Mouse (Mus musculus) kidney, embryonic 14.5 days (tissue): ENCODE data around the gene Pepd. TPM values are rescaled to one million over a fixed set of nuclear protein-coding genes. Genes with fewer than 3 reads are reported as not detected.

ENCODE experiments used
- ATAC-seq: fragments of 200-750 bp; cut with Nextera tagmentation; 2 replicates; pipeline ENCODE4 v1.8.0; 2017; ENCODE audit warnings: moderate number of reproducible peaks, mild to moderate bottlenecking, moderate TSS enrichment, moderate library complexity; ENCODE audit not compliant: low FRiP score, low TSS enrichment
- H3K27ac ChIP-seq: fragments of 300-500 bp; sonication (generic); 2 replicates; pipeline ENCODE4 v1.5.1; 2014; ENCODE audit warnings: low read depth, mild to moderate bottlenecking, low read length, moderate library complexity, mixed read lengths
- H3K27me3 ChIP-seq: fragments of 300-500 bp; sonication (generic); 2 replicates; pipeline ENCODE4 v1.6.1; 2014; ENCODE audit warnings: mild to moderate bottlenecking, low read length; ENCODE audit not compliant: control insufficient read depth, insufficient read depth
- H3K36me3 ChIP-seq: fragments of 300-500 bp; sonication (generic); 2 replicates; pipeline ENCODE4 v1.6.1; 2014; ENCODE audit warnings: low read length, mixed read lengths; ENCODE audit not compliant: control insufficient read depth, insufficient read depth
- H3K4me1 ChIP-seq: fragments of 300-500 bp; sonication (generic); 2 replicates; pipeline ENCODE4 v1.6.1; 2014; ENCODE audit warnings: low read length, mixed read lengths; ENCODE audit not compliant: control insufficient read depth, insufficient read depth
- H3K4me2 ChIP-seq: fragments of 300-500 bp; sonication (generic); replicated peaks from 2 replicates; pipeline ENCODE4 v1.6.1; 2014; ENCODE audit warnings: low read depth, mild to moderate bottlenecking, low read length
- H3K4me3 ChIP-seq: fragments of 300-500 bp; sonication (generic); 2 replicates; pipeline ENCODE4 v1.5.1; 2014; ENCODE audit warnings: mild to moderate bottlenecking, low read length
- H3K9ac ChIP-seq: fragments of 300-500 bp; sonication (generic); 2 replicates; pipeline ENCODE4 v1.6.1; 2014; ENCODE audit warnings: low read depth, mild to moderate bottlenecking, low read length, moderate library complexity
- H3K9me3 ChIP-seq: fragments of 300-500 bp; sonication (generic); 2 replicates; pipeline ENCODE4 v1.6.1; 2016; ENCODE audit warnings: low read length; ENCODE audit not compliant: control insufficient read depth
- WGBS: fragments of 180-500 bp; shearing (Covaris S2); extraction: QIAGEN DNeasy Blood & Tissue Kit; methylation state at CpG from one replicate; pipeline ENCODE4 v1.1.7; 2014; 5-methylcytosine and 5-hydroxymethylcytosine counted together
- polyA plus RNA-seq: library from polyadenylated mRNA; unstranded; fragments of >200 nt; fragmentation: Nextera tagmentation; extraction: Ambion mirVana; gene quantifications from 2 replicates; pipeline ENCODE4 v1.2.1, GENCODE M21; 2014

Gene Pepd
- polyA plus RNA-seq, 1 experiment from 2014 or later = 122 TPM

- no peak overlapping the region for H3K4me3 ChIP-seq
- ATAC-seq = peak; percentile 76
- H3K4me2 ChIP-seq = no peak overlapping the region
- no peak overlapping the region for H3K9ac ChIP-seq
- H3K36me3 ChIP-seq = peaks cover 23% of the 10 kb centered on the region; the same call in 1 of the 2 replicates
- H3K4me1 ChIP-seq = peaks cover 20% of the 10 kb centered on the region
- 24% methylated on average over 14 of the region's 14 CpGs for WGBS
- no peaks in the 10 kb centered on the region for H3K27me3 ChIP-seq
- peaks cover 7% of the 10 kb centered on the region; the same call in 1 of the 2 replicates for H3K9me3 ChIP-seq
- peak overlapping the region; percentile 78 for H3K27ac ChIP-seq
These were observed 27.2 kb downstream of the Pepd start for GRCm38 (mm10) chr7:34939262-34939951.

DNA sequence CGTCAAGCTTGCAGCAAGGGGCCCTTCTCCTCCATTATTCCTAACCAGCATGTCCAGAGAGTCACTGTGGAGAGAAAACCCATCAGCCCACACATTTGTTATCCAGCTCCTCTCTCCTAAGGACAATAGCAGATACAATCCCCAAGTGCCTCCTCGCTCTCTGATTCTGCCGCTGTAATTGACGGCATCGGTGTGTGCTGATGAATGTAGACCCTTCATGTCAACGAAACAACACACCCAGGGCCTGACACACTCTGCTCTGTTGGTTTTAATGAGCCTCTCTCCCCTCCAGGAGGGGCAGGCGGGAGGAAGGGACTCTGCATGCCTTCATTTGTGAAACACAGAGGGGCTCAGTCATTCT lies 27.8 kb downstream of the Pepd start:
- ATAC-seq = peak; percentile 30; the same call in 1 of the 2 replicates
- Histone ChIP-seq H3K9ac (no peak overlapping the region), H3K4me2 (no peak overlapping the region), H3K4me3 (no peak overlapping the region), H3K9me3 (peaks cover 7% of the 10 kb centered on the region; the same call in 1 of the 2 replicates), H3K27ac (peak overlapping the region; percentile 78), H3K36me3 (peaks cover 20% of the 10 kb centered on the region; the same call in 1 of the 2 replicates), H3K4me1 (peaks cover 20% of the 10 kb centered on the region), H3K27me3 (no peaks in the 10 kb centered on the region)
- 22% methylated on average over 7 of the region's 7 CpGs for WGBS

GRCm38 (mm10) chr7:34943581-34944123 lies 31.5 kb downstream of the Pepd start:
- Histone ChIP-seq H3K4me3 (no peak overlapping the region), H3K36me3 (peaks cover 14% of the 10 kb centered on the region), H3K9me3 (no peaks in the 10 kb centered on the region), H3K27ac (no peak overlapping the region), H3K9ac (no peak overlapping the region), H3K4me2 (no peak overlapping the region), H3K4me1 (peaks cover 18% of the 10 kb centered on the region), H3K27me3 (no peaks in the 10 kb centered on the region)
- ATAC-seq = no peak
- WGBS = 68% methylated on average over 4 of the region's 4 CpGs

DNA sequence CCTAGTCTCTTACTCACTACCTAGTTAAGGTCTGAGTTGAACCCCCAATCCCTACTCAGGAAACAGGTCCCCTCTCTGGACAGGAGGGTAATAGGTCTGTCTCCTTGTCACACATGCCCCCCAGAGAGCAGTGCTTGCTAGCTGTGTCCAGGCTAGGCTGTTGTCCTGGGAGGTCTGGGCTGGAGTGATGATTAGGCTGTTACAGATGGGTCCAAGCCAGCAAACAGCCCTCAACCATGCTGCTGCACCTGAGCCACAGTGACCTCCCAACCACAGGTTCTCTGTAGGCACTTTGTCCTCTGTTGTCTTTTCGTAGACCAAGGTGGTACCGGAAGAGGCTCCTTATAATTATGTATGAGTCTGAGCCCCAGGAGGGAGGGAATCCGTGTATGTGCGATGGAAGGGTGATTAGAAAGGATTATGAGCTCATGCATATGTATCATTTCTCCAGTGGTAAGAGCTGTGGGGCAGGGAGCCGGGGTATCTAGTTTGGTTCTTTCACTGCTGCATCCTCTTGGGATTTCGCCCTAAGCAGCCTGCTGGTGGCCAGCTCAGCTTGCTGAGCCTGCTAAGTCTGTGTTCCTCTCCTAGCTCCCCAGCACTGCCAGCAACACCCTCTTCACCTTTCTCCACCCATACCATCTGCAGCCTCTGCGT lies 34.2 kb downstream of the Pepd start:
- H3K4me3 ChIP-seq = no peak overlapping the region
- WGBS = 92% methylated on average over 7 of the region's 7 CpGs
- no peaks in the 10 kb centered on the region for H3K27me3 ChIP-seq
- no peak for ATAC-seq
- peaks cover 14% of the 10 kb centered on the region for H3K36me3 ChIP-seq
- H3K9me3 ChIP-seq = no peaks in the 10 kb centered on the region
- no peak overlapping the region for H3K9ac ChIP-seq
- H3K4me1 ChIP-seq = no peaks in the 10 kb centered on the region
- H3K27ac ChIP-seq = no peak overlapping the region
- H3K4me2 ChIP-seq = no peak overlapping the region

DNA sequence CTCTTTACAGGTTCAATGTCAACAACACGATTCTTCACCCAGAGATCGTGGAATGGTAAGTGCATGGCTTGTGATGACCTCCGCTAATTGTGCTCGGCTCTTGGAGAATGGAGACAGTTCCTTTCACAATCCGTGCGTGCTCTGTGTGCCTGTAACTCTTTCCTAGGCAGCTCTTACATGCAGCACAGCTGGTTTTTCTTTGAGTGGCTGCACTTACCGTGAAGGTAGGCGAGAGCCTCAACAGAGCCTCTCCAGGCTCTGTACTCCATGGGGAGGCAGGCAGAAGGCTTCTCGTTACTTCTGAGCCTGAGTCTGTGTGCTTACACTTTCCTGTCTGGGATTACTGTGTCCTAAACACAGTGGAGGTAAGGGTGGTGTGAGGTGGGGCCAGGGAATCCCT lies 42.4 kb downstream of the Pepd start:
- Histone ChIP-seq H3K27me3 (no peaks in the 10 kb centered on the region), H3K4me2 (no peak overlapping the region), H3K9me3 (no peaks in the 10 kb centered on the region), H3K9ac (no peak overlapping the region), H3K4me3 (no peak overlapping the region), H3K4me1 (no peaks in the 10 kb centered on the region), H3K27ac (no peak overlapping the region), H3K36me3 (peaks cover 5% of the 10 kb centered on the region; the same call in 1 of the 2 replicates)
- WGBS = 90% methylated on average over 9 of the region's 9 CpGs
- no peak for ATAC-seq

GRCm38 (mm10) chr7:34955295-34955694 lies 43.1 kb downstream of the Pepd start:
- H3K4me2 ChIP-seq = no peak overlapping the region
- no peak overlapping the region for H3K4me3 ChIP-seq
- no peak overlapping the region for H3K27ac ChIP-seq
- no peak overlapping the region for H3K9ac ChIP-seq
- no peak for ATAC-seq
- H3K27me3 ChIP-seq = no peaks in the 10 kb centered on the region
- H3K36me3 ChIP-seq = peaks cover 5% of the 10 kb centered on the region; the same call in 1 of the 2 replicates
- no peaks in the 10 kb centered on the region for H3K4me1 ChIP-seq
- no peaks in the 10 kb centered on the region for H3K9me3 ChIP-seq
- WGBS = 98% methylated on average over 3 of the region's 3 CpGs

GRCm38 (mm10) chr7:34957138-34957537 lies 45.0 kb downstream of the Pepd start:
- no peaks in the 10 kb centered on the region for H3K4me1 ChIP-seq
- H3K4me2 ChIP-seq = no peak overlapping the region
- no peak overlapping the region for H3K27ac ChIP-seq
- no peak overlapping the region for H3K4me3 ChIP-seq
- no peaks in the 10 kb centered on the region for H3K27me3 ChIP-seq
- H3K36me3 ChIP-seq = peaks cover 5% of the 10 kb centered on the region; the same call in 1 of the 2 replicates
- ATAC-seq = no peak
- 67% methylated on average over 8 of the region's 8 CpGs for WGBS
- H3K9me3 ChIP-seq = no peaks in the 10 kb centered on the region
- no peak overlapping the region for H3K9ac ChIP-seq

DNA sequence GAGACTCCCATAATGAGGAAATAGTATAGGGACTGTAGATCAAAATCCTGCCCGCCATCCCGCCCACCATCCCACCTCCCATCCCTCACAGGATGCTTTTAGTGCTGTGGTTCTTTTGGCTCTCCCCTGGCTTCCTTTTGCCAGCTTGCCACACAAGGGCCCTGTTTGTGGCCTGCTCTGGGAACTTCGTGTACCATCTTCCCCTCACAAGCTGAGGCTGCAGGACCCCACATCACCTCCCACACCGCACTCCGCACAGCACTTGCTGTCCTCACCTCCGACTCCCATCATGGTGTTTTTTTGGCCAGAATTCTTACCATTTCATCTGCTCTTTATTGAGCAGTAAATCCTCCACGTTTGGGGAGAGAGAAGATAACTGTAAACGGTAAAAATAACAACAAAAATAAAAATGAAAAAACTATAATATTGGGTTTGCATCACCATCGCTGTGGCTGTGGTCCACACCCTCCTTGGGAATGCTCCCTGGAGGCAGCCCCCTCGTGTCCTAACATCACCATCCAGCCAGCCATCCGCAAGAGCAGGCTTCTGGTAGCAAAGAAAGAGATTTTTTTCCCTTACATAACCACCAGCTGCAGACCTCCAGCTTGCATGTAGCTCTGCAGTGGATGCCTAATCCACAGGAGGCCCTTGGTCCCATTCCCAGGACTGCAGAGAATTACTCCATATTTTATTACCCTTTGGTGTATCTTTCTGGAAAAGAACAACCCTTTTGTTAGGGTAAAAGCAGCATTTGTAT lies 51.9 kb downstream of the Pepd start:
- WGBS = 82% methylated on average over 11 of the region's 11 CpGs

More for the DNA sequence above, 51.9 kb downstream of the Pepd start:
- no peaks in the 10 kb centered on the region for H3K27me3 ChIP-seq
- H3K4me3 ChIP-seq = no peak overlapping the region
- H3K9me3 ChIP-seq = no peaks in the 10 kb centered on the region
- H3K36me3 ChIP-seq = no peaks in the 10 kb centered on the region
- H3K27ac ChIP-seq = no peak overlapping the region
- H3K4me1 ChIP-seq = no peaks in the 10 kb centered on the region
- no peak overlapping the region for H3K4me2 ChIP-seq
- no peak overlapping the region for H3K9ac ChIP-seq
- ATAC-seq = no peak
